Mouse (Mus musculus) thymus, postnatal 36 days (tissue): ENCODE measurements around the gene Gm49318.
A peak's percentile ranks its signal among the peaks of the same experiment; 100 is the strongest.

Experiments
- DNase-seq, 2 experiments: peaks; one replicate each; pipeline ENCODE4 v3.0.0; 2022; ENCODE audit warnings: mixed read lengths in 2 of 2

The Gm49318 gene

GRCm38 (mm10) chr9:22069881-22070553 is 1.0 kb downstream of the Gm49318 start:
- no peak for DNase-seq

DNA sequence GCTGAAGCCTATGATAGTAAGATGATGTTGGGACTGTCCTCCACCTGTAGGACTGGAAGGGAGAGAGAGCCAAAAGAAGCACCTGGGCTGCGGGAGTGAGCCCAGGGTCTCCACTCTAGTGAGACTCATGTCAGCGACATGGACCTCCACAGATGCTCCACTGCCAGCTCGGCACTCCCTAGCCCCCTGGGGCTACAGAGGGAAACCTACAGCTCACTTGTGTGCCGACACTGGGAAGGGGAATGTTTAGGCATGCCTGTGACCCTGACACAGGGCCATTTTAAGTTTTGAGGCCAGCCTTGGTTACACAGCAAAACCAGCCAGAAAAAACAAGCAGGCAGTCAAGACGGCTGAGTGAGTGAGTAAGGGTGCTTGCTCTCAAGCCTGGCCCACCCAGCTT is 3.9 kb downstream of the Gm49318 start:
- no peak for DNase-seq

- peak; percentile 64 to 65 for DNase-seq
Measured at GRCm38 (mm10) chr9:22066433-22066832, 4.6 kb downstream of the Gm49318 start.

DNA sequence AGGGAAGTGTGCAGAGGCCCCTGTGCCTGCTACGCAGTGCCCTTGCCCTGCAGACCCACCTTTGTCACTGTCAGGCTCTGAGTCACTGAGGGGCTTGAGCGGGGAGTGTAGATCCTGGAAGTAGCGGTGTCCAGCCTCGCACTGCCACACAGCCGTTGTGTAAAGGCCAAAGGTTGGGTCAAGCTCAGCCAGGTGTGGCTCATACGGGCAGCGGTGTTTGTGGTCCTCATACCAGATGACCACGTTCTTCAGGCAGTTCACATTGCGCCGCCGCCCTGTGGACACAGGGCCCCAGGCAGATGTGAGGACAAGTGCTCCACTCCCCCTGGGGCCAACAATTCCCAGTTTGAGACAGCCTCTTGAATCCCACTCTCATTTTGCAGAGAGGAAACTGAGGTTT is 5.4 kb downstream of the Gm49318 start:
- no peak for DNase-seq

DNA sequence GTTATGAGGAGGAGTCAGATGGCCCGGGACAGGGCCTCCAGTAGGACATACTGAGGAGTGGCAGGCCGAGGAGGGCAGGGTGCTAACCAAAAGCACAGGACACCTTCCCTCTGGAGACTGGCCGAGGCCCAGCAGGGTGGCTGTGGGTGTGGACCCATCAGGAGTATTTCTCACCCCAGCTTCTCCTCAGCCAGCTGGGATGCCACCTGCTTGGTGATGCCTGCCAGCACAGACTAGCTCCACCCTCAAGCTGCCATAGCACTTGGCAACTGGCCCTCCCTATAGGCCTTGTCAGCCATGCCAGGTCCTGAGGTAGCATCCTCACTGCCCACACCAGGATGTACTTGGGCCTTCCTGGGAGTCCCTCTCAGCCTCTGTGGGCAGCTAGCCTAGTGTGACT is 6.7 kb downstream of the Gm49318 start:
- no peak for DNase-seq

DNA sequence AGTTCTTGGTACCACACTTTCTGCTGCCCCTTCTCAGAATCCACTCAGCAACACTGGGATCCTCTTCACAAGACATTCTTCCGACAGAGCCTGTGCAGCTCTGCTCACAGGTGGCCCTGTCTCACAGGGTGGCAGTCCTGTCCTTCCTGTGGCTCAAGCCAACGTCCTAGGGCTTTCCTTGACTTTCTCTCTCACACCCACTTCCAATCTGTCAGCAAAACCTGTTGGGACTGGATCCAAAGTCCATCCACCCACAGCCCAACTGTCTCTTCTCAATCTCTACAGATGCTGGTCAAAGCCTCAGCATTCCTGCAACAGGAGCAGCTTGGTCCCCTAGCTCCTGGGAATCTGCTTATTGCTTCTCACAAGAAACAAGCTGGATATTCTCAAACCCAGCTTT is 9.7 kb downstream of the Gm49318 start:
- DNase-seq: no peak

- DNase-seq: no peak
Measured at GRCm38 (mm10) chr9:22058011-22058424, 13.0 kb downstream of the Gm49318 start.

DNA sequence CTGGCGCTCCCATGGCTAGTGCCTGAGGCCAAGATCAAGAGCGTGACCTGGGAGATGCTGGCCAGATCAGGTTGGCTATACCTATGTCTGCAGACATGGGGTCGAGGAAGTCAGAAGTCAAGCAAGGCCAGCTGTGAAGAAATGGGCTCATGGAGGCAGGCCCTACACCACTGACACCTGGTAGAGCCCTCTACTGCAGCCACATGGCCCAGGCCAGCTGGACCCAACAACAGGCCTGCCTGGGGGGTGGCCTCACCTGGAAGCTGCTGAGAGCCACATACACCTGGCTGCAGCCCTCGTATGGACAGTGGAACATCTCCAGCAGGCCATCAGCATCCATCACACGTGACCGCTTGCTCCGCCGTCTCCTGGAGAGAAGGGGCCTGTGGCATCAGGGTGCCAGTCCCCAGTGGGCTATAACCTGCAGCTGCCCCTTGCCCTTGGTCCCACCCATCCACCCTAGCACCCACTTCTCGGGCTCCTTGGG is 14.0 kb downstream of the Gm49318 start:
- DNase-seq: no peak

- no peak for DNase-seq
Measured at GRCm38 (mm10) chr9:22056303-22056910, 14.7 kb downstream of the Gm49318 start.

GRCm38 (mm10) chr9:22055713-22056112 is 15.3 kb downstream of the Gm49318 start:
- DNase-seq: peak in 1 of 2 experiments; percentile 17

GRCm38 (mm10) chr9:22054411-22055076 is 16.5 kb downstream of the Gm49318 start:
- peak; percentile 75 to 78 for DNase-seq

DNA sequence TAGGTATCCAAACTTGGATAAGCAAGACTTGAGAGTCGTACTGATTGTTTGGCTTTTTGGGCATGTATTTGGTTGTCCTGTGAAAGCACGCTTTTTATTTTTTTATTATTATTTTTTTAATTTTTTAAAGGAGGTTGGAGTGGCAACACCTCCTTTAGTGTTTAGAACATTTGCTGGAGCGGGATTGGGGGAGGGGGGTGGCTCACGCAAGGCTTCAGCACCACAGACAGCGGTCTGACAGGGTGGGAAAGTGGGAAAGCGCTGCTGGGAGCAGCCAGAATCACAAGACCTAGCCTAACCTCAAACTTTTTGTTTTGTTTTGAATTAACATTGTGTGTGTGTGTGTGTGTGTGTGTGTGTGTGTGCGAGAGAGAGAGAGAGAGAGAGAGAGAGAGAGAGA is 17.4 kb downstream of the Gm49318 start:
- no peak for DNase-seq

DNA sequence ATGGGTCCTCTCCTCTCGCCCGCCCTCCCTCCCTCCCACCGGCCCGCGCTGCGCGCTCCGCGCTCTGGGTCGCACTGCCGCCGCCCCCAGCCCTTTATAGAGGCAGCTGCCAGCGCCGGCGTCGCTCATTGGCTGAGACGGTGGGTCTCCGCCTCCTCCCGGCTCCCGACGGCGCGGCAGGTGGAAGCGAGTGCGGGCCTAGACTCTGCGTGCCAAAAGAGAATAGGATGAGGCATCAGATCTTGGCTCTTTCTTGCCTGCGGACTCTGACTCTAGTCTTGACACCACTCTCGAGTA is 19.2 kb downstream of the Gm49318 start, which contains the start of gene Elavl3:
Gene Elavl3 (minus strand): TSS at position 66 of the 297 bp plus-strand sequence.
- peak; percentile 55 to 64 for DNase-seq

DNA sequence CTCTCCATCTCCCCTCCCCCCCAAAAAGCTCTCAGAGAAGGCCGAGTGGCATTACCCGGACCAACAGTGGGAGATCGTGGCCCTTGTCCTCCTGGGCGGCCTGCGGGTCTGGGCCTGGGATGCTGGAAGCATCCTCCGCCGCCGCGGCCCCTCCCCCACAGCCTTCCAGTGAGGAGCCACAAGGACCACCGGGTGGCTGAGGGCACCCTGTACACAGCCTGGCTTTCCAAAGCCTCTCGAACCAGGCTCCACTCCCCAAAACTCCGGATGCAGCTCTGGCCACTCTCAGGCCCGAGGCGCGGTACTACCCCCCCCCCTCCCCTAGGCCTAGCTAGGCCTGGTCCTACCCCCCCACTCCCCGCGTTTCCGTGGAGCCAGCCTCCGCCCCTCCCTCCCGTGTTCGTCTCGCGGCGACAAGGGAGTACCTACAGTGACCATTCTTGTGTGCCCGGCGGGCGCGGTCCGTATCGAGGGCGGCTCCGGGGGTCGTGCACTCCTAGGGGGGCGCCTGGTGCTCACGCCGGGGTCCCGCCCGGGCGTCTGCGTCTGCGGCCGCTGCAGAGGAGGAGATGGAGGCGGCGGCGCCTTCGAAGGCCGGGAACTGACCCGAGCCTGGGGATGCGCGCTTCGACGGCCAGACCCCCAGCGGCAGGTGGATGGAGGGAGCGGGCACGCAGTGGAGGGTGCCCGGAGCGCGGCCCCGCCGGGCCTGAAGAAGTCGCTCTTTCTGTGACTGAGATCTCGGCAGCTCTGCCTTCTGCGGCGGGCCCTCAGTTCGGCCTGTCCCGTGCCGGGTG is 19.7 kb downstream of the Gm49318 start:
- DNase-seq: peak; percentile 13 to 32

DNA sequence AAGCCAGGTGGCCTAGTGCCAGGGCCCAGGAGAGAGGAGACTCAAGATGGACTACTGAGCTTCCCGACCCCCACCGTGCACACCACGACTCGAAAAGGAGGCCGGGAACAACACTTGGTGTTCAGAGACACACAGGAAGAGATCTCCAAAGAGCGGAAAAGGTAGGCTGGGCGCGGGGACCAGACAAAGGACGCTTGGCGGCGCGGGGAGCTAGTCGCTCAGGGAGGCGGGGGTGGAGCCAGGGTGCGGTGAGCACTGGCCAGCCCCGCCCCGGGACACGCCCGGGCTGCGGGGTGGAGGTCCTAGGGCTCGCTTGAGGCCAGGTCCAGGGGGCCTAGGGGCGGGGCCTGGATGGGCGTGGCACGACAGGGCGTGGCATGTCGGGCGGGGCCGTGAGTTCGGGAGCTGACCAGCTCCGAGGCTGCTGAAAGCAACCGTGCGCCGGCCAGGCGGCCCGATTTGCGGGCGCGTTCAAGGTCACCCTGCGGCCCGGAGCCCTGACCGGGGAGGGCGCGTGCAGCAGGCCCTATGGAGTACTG is 20.6 kb downstream of the Gm49318 start:
- peak; percentile 27 to 56 for DNase-seq

DNA sequence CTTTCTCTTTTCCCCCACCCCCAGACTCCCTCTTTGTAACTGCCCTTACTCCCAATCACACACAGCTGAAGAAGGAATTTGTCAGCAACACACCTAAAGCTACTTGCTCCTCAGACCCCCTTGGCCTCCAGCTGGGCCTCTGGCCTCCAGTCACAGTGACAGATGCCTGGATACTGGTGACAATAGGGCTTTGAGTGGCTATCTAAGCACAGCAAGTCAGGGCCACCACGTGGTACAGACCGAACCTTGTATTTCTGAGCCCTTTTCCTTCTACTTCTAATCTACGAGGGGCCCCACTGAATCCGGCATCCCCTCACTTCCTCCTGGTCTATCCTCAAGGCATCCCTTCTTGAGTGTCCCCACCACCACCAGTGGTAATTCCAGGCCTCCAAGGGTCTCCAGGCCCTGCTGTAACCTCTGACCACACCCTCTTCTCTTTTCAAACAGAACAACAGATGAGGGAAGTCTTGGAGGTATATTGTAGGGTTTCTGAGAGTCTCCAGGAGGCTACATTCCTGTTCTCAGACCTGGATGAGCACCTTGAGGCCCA is 21.3 kb downstream of the Gm49318 start:
- no peak for DNase-seq

- DNase-seq: no peak
Measured at GRCm38 (mm10) chr9:22049315-22049714, 21.7 kb downstream of the Gm49318 start.

DNA sequence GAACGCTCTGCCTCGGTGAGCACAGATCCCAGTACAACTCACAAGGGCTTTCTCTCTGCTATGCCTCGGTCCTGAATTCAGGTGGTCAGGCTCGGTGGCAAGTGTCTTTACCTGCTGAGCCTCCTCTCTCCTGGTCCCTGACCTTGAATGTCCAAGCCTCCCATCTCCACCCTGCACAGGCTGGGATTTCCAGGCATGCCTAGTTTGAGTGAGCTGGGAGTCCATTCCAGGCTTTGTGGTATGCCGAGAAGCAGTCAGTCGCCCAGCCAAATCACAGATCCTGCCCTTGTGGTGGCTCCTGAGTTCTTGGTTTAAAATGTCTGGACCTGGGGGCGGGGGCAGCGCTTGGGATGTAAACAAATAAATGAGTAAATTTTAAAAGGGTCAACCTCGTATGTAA is 23.7 kb downstream of the Gm49318 start:
- no peak for DNase-seq

GRCm38 (mm10) chr9:22041832-22042231 is 29.2 kb downstream of the Gm49318 start:
- no peak for DNase-seq

DNA sequence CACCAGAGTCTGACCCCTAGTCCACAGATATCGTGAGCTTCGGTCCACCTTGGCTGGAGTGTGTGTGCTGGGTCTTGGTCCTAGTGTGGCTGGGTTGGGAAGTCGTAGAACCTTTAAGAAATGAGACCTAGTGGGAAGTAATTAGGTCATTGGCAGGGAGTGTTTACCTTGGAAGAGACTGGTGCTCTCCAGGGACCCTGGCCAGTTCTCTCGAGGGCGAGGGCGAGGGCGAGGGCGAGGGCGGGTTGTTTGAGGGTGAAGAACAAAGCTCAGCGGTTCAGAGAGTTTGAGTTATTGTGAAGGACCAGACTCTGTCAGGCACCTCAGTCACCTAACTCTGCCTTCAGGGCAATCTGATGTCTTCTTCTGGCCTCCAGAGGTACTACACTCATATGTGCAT is 33.2 kb downstream of the Gm49318 start:
- DNase-seq: no peak

DNA sequence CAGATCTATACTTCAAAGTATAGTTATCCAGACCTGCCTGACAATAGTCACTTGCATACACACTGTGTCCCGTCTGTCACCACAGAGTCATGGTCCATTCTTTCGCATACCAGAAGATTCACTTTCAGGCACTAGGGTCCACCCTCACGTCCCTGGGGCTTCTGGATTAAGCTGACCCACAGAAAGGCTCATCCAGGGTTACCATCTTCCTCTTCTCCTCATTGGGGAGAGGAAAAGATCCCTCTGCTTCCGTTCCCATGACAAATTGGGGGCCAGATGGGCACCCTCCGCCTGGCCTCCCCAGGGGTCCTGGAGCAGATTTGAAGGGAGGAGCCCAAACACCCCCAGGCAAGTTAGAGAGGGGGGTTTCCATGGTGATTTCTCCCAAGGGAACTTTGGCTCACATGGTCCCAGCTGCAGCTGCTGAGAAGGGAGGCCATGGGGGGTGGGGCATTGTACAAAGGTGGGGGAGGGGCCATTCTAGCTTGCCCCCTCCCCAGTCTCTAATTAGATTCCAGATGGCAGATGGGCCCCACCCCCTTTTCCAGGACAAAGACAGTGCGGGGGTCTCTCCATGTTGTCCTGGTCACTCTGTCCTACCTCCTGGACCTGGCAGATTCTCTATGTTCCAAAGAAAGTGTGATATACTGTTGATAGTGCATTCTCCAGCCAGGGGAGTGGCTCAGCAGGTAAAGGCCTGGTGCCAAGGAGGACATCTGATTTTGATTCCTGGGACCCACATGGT is 35.6 kb downstream of the Gm49318 start:
- no peak for DNase-seq

DNA sequence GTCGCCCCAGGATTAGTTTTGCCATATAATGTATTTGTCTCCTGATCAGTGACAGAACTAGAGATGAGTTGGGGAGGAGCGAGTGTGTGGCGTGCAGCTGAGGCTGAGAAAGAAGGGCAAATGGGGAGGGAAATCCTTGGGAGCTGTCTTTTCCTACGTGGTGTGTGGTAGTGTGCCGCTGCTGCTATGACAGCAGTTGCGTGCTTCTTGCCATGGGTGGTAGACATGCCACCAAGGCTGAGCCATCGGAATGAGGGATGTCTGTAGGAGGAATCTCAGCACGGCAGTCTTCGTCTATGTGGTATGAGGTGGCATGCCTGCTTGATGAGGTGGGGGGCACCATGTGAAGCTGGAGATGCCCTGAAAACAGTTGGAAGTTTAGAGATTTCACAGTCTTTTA is 40.7 kb downstream of the Gm49318 start:
- no peak for DNase-seq
